Mouse (Mus musculus): ENCODE measurements around the gene Syne1.

GRCm38 (mm10) chr10:5179891-5180290 is 371.4 kb downstream of the Syne1 start:
- TF ChIP-seq POLR2A (IDR thresholded peaks at IDR 0.05; ENCODE audit: insufficient read depth, low read depth, low read length) (no peak), CTCF (IDR thresholded peaks at IDR 0.05) (no peak), EP300 (IDR thresholded peaks at IDR 0.05; ENCODE audit: insufficient read depth, low read depth, low read length) (no peak)
